Mouse (Mus musculus) myocyte (in vitro differentiated cells): ENCODE measurements at regions not wholly inside any gene's neighbourhood (a gene's known extent, or its start where the extent isn't known, plus 50 kb on each side); places are given as distances from the start of the nearest gene placed in this dataset.

Source experiments
- H3K27me3 ChIP-seq: one replicate; pipeline ENCODE4 v1.6.1; 2011; ENCODE audit not compliant: control insufficient read depth, insufficient read depth, insufficient read length
- H3K36me3 ChIP-seq: one replicate; pipeline ENCODE4 v1.6.1; 2011; ENCODE audit not compliant: control insufficient read depth, insufficient read depth
- H3K4me2 ChIP-seq: one replicate; pipeline ENCODE4 v1.6.1; 2011; ENCODE audit warnings: low read depth, control low read depth
- H3K4me3 ChIP-seq: one replicate; pipeline ENCODE4 v1.5.1; 2011; ENCODE audit warnings: mild to moderate bottlenecking, control low read depth, moderate library complexity
- H3K79me2 ChIP-seq: one replicate; pipeline ENCODE4 v1.6.1; 2011; ENCODE audit not compliant: control insufficient read depth, insufficient read depth
- H3ac ChIP-seq: one replicate; pipeline ENCODE4 v1.6.1; 2011; ENCODE audit not compliant: control insufficient read depth, insufficient read length
- CEBPB ChIP-seq: IDR thresholded peaks from 2 replicates; pipeline ENCODE4 v1.6.1; 2011; ENCODE audit warnings: mild to moderate bottlenecking, moderate library complexity; ENCODE audit not compliant: poor library complexity, insufficient read depth, severe bottlenecking
- E2F4 ChIP-seq: IDR thresholded peaks from one replicate; pipeline ENCODE4 v1.6.1; 2011; ENCODE audit warnings: mild to moderate bottlenecking, control low read depth, moderate library complexity; ENCODE audit not compliant: insufficient read depth
- MAX ChIP-seq: IDR thresholded peaks from one replicate; pipeline ENCODE4 v1.6.1; 2011; ENCODE audit warnings: low read depth, mild to moderate bottlenecking, control low read depth
- MYOD1 ChIP-seq, 3 experiments: IDR thresholded peaks; one replicate each; pipeline ENCODE4 v1.6.1; 2011; ENCODE audit warnings: control low read depth in 2 of 3, low read depth in 2 of 3, mild to moderate bottlenecking in 2 of 3, moderate library complexity in 1 of 3; ENCODE audit not compliant: insufficient read length in 2 of 3, control insufficient read depth in 1 of 3
- MYOG ChIP-seq, 3 experiments: IDR thresholded peaks; one replicate each; pipeline ENCODE4 v1.6.1; 2011; ENCODE audit warnings: control low read depth in 2 of 3, low read depth in 2 of 3, mild to moderate bottlenecking in 2 of 3; ENCODE audit not compliant: insufficient read length in 2 of 3, control insufficient read depth in 1 of 3, insufficient read depth in 1 of 3
- POLR2A ChIP-seq: IDR thresholded peaks from one replicate; pipeline ENCODE4 v1.6.1; 2011; ENCODE audit warnings: low read depth, mild to moderate bottlenecking, control low read depth, moderate library complexity; ENCODE audit not compliant: insufficient read length
- POLR2AphosphoS2 ChIP-seq: IDR thresholded peaks from one replicate; pipeline ENCODE4 v1.6.1; 2011; ENCODE audit warnings: low read depth, control low read depth; ENCODE audit not compliant: insufficient read length
- REST ChIP-seq: IDR thresholded peaks from one replicate; pipeline ENCODE4 v1.6.1; 2011; ENCODE audit warnings: mild to moderate bottlenecking, control low read depth, moderate library complexity; ENCODE audit not compliant: insufficient read depth, insufficient read length
- SRF ChIP-seq: IDR thresholded peaks from one replicate; pipeline ENCODE4 v1.6.1; 2011; ENCODE audit warnings: low read depth; ENCODE audit not compliant: control insufficient read depth, insufficient read length
- TCF12 ChIP-seq: IDR thresholded peaks from one replicate; pipeline ENCODE4 v1.6.1; 2011; ENCODE audit warnings: mild to moderate bottlenecking, control low read depth; ENCODE audit not compliant: poor library complexity, insufficient read depth, severe bottlenecking
- TCF3 ChIP-seq: IDR thresholded peaks from one replicate; pipeline ENCODE4 v1.6.1; 2011; ENCODE audit warnings: low read depth, control low read depth; ENCODE audit not compliant: insufficient read length
- USF1 ChIP-seq: IDR thresholded peaks from one replicate; pipeline ENCODE4 v1.6.1; 2011; ENCODE audit warnings: low read depth, mild to moderate bottlenecking, control low read depth, moderate library complexity

GRCm38 (mm10) chr12:97750166-97750565, 509.1 kb downstream of the Galc start:
- Histone ChIP-seq H3K36me3 (no peaks in the 10 kb centered on the region), H3ac (no peak overlapping the region), H3K27me3 (no peaks in the 10 kb centered on the region), H3K4me3 (no peak overlapping the region), H3K79me2 (no peaks in the 10 kb centered on the region), H3K4me2 (no peak overlapping the region)
- TF ChIP-seq MAX (no peak), MYOG (IDR thresholded peaks at IDR 0.05; ENCODE audit: control insufficient read depth in 1 of 3, insufficient read depth in 1 of 3, insufficient read length in 2 of 3, low read depth in 2 of 3) (no peak), REST (no peak), MYOD1 (IDR thresholded peaks at IDR 0.05; ENCODE audit: control insufficient read depth in 1 of 3, insufficient read length in 2 of 3, low read depth in 2 of 3) (no peak), CEBPB (no peak), USF1 (no peak), SRF (no peak), POLR2A (no peak), TCF12 (no peak), E2F4 (no peak), POLR2AphosphoS2 (no peak), TCF3 (no peak)

- no peaks in the 10 kb centered on the region for H3K36me3 ChIP-seq
- TF ChIP-seq REST (no peak), MAX (no peak), MYOD1 (IDR thresholded peaks at IDR 0.05; ENCODE audit: control insufficient read depth in 1 of 3, insufficient read length in 2 of 3, low read depth in 2 of 3) (no peak), MYOG (IDR thresholded peaks at IDR 0.05; ENCODE audit: control insufficient read depth in 1 of 3, insufficient read depth in 1 of 3, insufficient read length in 2 of 3, low read depth in 2 of 3) (no peak), POLR2A (no peak), TCF12 (no peak), SRF (no peak), E2F4 (no peak), CEBPB (no peak), TCF3 (no peak), POLR2AphosphoS2 (no peak), USF1 (no peak)
- H3K79me2 ChIP-seq = no peaks in the 10 kb centered on the region
- no peak overlapping the region for H3K4me2 ChIP-seq
- no peak overlapping the region for H3K4me3 ChIP-seq
- H3K27me3 ChIP-seq = no peaks in the 10 kb centered on the region
- no peak overlapping the region for H3ac ChIP-seq
Observed at GRCm38 (mm10) chr12:97740927-97741326, 518.3 kb downstream of the Galc start.

GRCm38 (mm10) chr12:97732078-97732580, 527.1 kb downstream of the Galc start:
- TF ChIP-seq MAX = no peak
- no peak for TF ChIP-seq TCF3
- no peak overlapping the region for H3K4me2 ChIP-seq
- no peak overlapping the region for H3K4me3 ChIP-seq
- no peak overlapping the region for H3ac ChIP-seq
- no peaks in the 10 kb centered on the region for H3K36me3 ChIP-seq
- no peaks in the 10 kb centered on the region for H3K27me3 ChIP-seq
- H3K79me2 ChIP-seq = no peaks in the 10 kb centered on the region

- no peak overlapping the region for H3K4me2 ChIP-seq
- H3ac ChIP-seq = no peak overlapping the region
- H3K79me2 ChIP-seq = no peaks in the 10 kb centered on the region
- H3K36me3 ChIP-seq = no peaks in the 10 kb centered on the region
- TF ChIP-seq REST (no peak), MYOG (IDR thresholded peaks at IDR 0.05; ENCODE audit: control insufficient read depth in 1 of 3, insufficient read depth in 1 of 3, insufficient read length in 2 of 3, low read depth in 2 of 3) (no peak), MYOD1 (IDR thresholded peaks at IDR 0.05; ENCODE audit: control insufficient read depth in 1 of 3, insufficient read length in 2 of 3, low read depth in 2 of 3) (no peak), POLR2AphosphoS2 (no peak), E2F4 (no peak), TCF3 (no peak), CEBPB (no peak), POLR2A (no peak), TCF12 (no peak), SRF (no peak), MAX (no peak), USF1 (no peak)
- H3K4me3 ChIP-seq = no peak overlapping the region
- no peaks in the 10 kb centered on the region for H3K27me3 ChIP-seq
Observed at GRCm38 (mm10) chr12:97720554-97720953, 538.7 kb downstream of the Galc start.

- Histone ChIP-seq H3K27me3 (no peaks in the 10 kb centered on the region), H3K4me2 (no peak overlapping the region), H3K36me3 (no peaks in the 10 kb centered on the region), H3ac (no peak overlapping the region), H3K79me2 (no peaks in the 10 kb centered on the region), H3K4me3 (no peak overlapping the region)
- TF ChIP-seq CEBPB (no peak), MYOD1 (IDR thresholded peaks at IDR 0.05; ENCODE audit: control insufficient read depth in 1 of 3, insufficient read length in 2 of 3, low read depth in 2 of 3) (no peak), POLR2AphosphoS2 (no peak)
Observed at GRCm38 (mm10) chr12:97717812-97718211, 541.4 kb downstream of the Galc start.
